Mouse (Mus musculus): ENCODE results near the gene Aldh3a2.

Aldh3a2 gene

DNA sequence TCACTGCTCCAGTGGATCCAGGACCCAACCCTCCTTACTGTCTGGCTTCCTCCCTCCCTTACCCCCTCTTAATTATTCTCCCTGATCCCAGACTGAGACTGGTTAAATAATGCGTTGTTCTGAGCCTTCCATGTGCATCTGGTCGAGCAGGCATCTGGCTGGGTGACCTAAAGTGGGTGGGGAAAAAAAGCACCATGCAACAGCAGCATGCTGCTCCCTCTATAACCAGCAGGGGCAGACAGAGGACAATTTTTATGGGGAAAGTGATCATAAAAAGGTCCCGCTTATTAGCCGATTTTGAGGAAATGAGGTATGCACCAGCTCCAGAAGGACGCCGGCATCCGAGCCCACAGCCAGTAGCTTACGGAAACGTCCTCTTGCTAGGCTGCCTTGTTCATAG lies 35.9 kb downstream of the Aldh3a2 start:
- Histone ChIP-seq H3K27me3 (ENCODE audit: insufficient read depth, low read length) (0 out of 2 replicates have a peak, but pooled peaks cover 2% of the 10 kb centered on the region), H3K36me3 (ENCODE audit: insufficient read depth, low read length) (no peaks in the 10 kb centered on the region), H3K4me1 (replicated peaks; ENCODE audit: low read depth, low read length) (peaks cover 10% of the 10 kb centered on the region), H3K9me3 (ENCODE audit: low read length) (no peaks in the 10 kb centered on the region), H3K4me3 (replicated peaks; ENCODE audit: low read length) (no peak overlapping the region)
- TF ChIP-seq POU5F1 (IDR thresholded peaks at IDR 0.05; ENCODE audit: borderline replicate concordance, low read length) (no peak), NANOG (IDR thresholded peaks at IDR 0.05; ENCODE audit: borderline replicate concordance, low read length) (no peak), CTCF (conservative IDR thresholded peaks at IDR 0.05; ENCODE audit: low read length) (peak; percentile 78)

DNA sequence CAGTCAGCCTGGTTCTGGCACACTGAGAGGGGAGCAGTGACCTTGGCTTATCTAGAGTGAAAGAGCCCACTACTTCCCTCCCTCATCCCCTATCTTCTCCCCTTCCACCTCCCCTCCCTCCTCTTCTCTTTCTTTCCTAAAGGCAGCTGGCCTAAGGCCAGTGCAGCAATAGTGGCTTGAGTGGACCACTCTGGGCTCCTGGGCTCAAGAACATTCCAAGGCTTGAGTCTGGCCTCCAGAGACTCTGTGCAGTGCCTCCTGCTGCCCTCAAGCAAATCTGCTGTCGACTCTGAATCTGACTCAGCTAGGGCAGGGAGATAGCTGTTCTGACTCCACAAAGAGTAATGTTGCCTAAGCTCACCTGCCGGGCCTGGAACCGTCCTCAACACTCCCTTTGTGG lies 38.9 kb downstream of the Aldh3a2 start:
- Histone ChIP-seq H3K36me3 (ENCODE audit: insufficient read depth, low read length) (no peaks in the 10 kb centered on the region), H3K27me3 (ENCODE audit: insufficient read depth, low read length) (0 out of 2 replicates have a peak, but pooled peaks cover 2% of the 10 kb centered on the region), H3K9me3 (ENCODE audit: low read length) (no peaks in the 10 kb centered on the region), H3K4me1 (replicated peaks; ENCODE audit: low read depth, low read length) (peaks cover 39% of the 10 kb centered on the region), H3K4me3 (replicated peaks; ENCODE audit: low read length) (no peak overlapping the region)
- TF ChIP-seq POU5F1 (IDR thresholded peaks at IDR 0.05; ENCODE audit: borderline replicate concordance, low read length), result no peak
- TF ChIP-seq CTCF (conservative IDR thresholded peaks at IDR 0.05; ENCODE audit: low read length), result no peak
- TF ChIP-seq NANOG (IDR thresholded peaks at IDR 0.05; ENCODE audit: borderline replicate concordance, low read length), result no peak

DNA sequence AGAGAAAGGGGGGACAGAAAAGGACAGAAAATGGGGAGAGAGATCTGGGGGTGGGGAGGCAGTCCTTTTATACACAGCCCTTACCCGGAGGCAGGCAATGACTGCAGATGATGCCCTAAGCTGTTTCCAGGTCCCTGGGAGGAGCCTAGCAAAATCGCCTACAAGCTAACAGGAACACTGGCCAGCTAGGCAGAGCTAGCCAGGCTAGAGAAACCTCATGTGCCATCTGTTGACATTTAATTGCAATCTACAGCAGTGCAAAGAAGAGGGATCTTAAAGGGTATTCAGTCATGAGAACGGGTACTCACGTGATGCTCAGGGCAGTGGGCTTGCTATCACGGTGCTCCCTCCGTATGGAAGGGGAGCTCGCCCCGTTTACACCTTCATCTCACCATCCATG lies 39.4 kb downstream of the Aldh3a2 start:
- Histone ChIP-seq H3K9me3 (ENCODE audit: low read length) (no peaks in the 10 kb centered on the region), H3K4me1 (replicated peaks; ENCODE audit: low read depth, low read length) (peaks cover 40% of the 10 kb centered on the region), H3K4me3 (replicated peaks; ENCODE audit: low read length) (no peak overlapping the region), H3K36me3 (ENCODE audit: insufficient read depth, low read length) (no peaks in the 10 kb centered on the region), H3K27me3 (ENCODE audit: insufficient read depth, low read length) (0 out of 2 replicates have a peak, but pooled peaks cover 2% of the 10 kb centered on the region)
- no peak for TF ChIP-seq NANOG (IDR thresholded peaks at IDR 0.05; ENCODE audit: borderline replicate concordance, low read length)
- no peak for TF ChIP-seq CTCF (conservative IDR thresholded peaks at IDR 0.05; ENCODE audit: low read length)

DNA sequence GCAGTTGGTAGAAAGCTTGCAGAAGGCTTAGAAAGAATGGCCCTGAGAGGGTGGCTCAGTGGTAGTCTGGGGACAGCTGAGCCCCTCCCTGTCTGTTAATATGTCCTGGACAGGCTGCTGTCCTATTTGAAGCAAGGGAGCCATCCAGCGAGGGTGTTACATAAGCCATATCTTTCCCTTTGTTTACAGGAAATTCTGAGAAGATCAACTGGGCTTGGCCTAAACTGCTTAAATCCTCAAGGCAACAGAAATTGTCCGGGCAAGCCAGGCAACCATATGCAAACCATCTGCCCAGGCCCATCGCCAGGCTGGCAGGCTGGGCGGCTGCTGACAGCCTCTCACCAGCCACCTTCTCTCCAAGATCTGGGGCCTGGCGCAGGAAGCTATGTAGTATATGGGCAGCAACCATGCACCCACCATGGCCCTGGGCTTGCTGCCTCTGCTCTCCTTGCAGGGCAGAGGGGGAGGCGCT lies 41.3 kb downstream of the Aldh3a2 start:
- Histone ChIP-seq H3K27me3 (ENCODE audit: insufficient read depth, low read length) (no peaks in the 10 kb centered on the region), H3K9me3 (ENCODE audit: low read length) (no peaks in the 10 kb centered on the region), H3K4me3 (replicated peaks; ENCODE audit: low read length) (no peak overlapping the region), H3K4me1 (replicated peaks; ENCODE audit: low read depth, low read length) (peaks cover 35% of the 10 kb centered on the region), H3K36me3 (ENCODE audit: insufficient read depth, low read length) (no peaks in the 10 kb centered on the region)
- TF ChIP-seq NANOG (IDR thresholded peaks at IDR 0.05; ENCODE audit: borderline replicate concordance, low read length) (no peak), POU5F1 (IDR thresholded peaks at IDR 0.05; ENCODE audit: borderline replicate concordance, low read length) (no peak), CTCF (conservative IDR thresholded peaks at IDR 0.05; ENCODE audit: low read length) (no peak)

DNA sequence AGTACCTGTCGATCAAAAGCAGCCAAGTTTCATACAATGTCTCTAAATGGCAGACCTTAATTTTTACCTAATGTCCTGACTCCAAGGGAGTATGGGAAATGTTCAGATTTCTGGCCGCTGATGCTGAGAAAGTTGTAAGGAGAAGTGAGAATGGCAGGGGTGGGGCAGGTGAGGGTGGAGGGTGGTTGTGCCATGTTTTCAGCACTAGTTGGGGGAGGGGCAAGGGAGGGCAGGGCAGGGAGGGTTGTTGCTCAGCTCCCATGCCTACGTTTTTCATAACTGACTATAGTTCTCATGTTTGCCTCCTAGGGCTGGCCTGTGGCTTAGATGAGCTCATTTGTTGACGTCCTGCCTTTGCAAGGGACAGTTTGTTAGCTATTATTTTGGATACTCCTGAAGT lies 41.8 kb downstream of the Aldh3a2 start:
- Histone ChIP-seq H3K4me1 (replicated peaks; ENCODE audit: low read depth, low read length) (peaks cover 37% of the 10 kb centered on the region), H3K27me3 (ENCODE audit: insufficient read depth, low read length) (no peaks in the 10 kb centered on the region), H3K4me3 (replicated peaks; ENCODE audit: low read length) (no peak overlapping the region), H3K36me3 (ENCODE audit: insufficient read depth, low read length) (no peaks in the 10 kb centered on the region), H3K9me3 (ENCODE audit: low read length) (no peaks in the 10 kb centered on the region)
- TF ChIP-seq NANOG (IDR thresholded peaks at IDR 0.05; ENCODE audit: borderline replicate concordance, low read length) (no peak), POU5F1 (IDR thresholded peaks at IDR 0.05; ENCODE audit: borderline replicate concordance, low read length) (no peak), CTCF (conservative IDR thresholded peaks at IDR 0.05; ENCODE audit: low read length) (no peak)

DNA sequence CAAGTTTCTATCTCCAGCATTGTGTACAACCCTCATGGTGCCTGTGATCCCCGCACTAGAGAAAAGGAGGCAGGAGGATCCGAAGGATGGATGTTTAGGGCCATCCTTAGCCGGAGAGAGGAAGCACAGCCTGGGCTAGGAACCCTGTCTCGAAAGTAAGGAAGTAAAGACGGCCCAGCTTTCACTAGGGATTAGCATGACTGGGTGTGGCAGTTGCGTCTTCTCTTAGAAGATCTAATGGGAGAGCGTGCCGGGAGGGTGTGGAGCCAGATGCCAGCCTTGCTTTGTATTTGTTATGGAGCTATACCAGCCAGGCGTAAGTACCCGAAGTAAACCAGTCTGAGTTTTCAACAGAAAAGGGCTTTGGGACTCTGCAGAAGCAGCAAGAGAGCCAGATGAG lies 42.4 kb downstream of the Aldh3a2 start:
- peaks cover 41% of the 10 kb centered on the region for H3K4me1 ChIP-seq (replicated peaks; ENCODE audit: low read depth, low read length)
- H3K27me3 ChIP-seq (ENCODE audit: insufficient read depth, low read length), result no peaks in the 10 kb centered on the region
- H3K9me3 ChIP-seq (ENCODE audit: low read length), result no peaks in the 10 kb centered on the region
- H3K36me3 ChIP-seq (ENCODE audit: insufficient read depth, low read length), result no peaks in the 10 kb centered on the region
- H3K4me3 ChIP-seq (replicated peaks; ENCODE audit: low read length), result 0 out of 2 replicates have a peak overlapping the region, but pooled peaks have one; percentile 3
- TF ChIP-seq POU5F1 (IDR thresholded peaks at IDR 0.05; ENCODE audit: borderline replicate concordance, low read length), result no peak
- TF ChIP-seq CTCF (conservative IDR thresholded peaks at IDR 0.05; ENCODE audit: low read length), result no peak
- TF ChIP-seq NANOG (IDR thresholded peaks at IDR 0.05; ENCODE audit: borderline replicate concordance, low read length), result no peak

DNA sequence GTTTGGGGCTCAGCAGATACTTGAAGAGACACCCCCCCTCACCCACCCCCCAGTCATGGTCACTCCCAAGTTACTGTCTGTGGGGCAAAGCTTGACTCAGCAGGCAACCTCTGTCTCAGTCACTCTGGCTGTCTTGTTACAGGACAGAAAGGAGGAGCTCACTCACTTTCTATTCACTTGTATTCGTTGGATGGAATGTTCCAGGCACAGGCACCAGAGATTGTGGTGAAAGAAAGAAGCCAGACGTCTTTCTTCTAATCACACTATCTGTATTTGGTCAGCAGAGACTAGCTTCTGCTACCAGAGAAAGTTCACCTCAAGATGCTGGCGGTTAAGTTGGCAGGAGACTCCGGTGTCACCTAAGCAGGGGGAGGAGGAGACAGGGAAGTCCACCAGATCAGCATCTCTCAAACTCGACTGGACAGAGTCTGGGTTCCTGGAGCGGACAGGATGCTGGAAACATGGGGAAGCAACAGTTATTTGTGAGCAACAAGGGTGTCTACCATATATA lies 43.0 kb downstream of the Aldh3a2 start:
- Histone ChIP-seq H3K27me3 (ENCODE audit: insufficient read depth, low read length) (no peaks in the 10 kb centered on the region), H3K36me3 (ENCODE audit: insufficient read depth, low read length) (no peaks in the 10 kb centered on the region), H3K4me1 (replicated peaks; ENCODE audit: low read depth, low read length) (peaks cover 41% of the 10 kb centered on the region), H3K4me3 (replicated peaks; ENCODE audit: low read length) (no peak overlapping the region), H3K9me3 (ENCODE audit: low read length) (no peaks in the 10 kb centered on the region)
- TF ChIP-seq NANOG (IDR thresholded peaks at IDR 0.05; ENCODE audit: borderline replicate concordance, low read length), result no peak
- no peak for TF ChIP-seq CTCF (conservative IDR thresholded peaks at IDR 0.05; ENCODE audit: low read length)
- TF ChIP-seq POU5F1 (IDR thresholded peaks at IDR 0.05; ENCODE audit: borderline replicate concordance, low read length), result no peak

DNA sequence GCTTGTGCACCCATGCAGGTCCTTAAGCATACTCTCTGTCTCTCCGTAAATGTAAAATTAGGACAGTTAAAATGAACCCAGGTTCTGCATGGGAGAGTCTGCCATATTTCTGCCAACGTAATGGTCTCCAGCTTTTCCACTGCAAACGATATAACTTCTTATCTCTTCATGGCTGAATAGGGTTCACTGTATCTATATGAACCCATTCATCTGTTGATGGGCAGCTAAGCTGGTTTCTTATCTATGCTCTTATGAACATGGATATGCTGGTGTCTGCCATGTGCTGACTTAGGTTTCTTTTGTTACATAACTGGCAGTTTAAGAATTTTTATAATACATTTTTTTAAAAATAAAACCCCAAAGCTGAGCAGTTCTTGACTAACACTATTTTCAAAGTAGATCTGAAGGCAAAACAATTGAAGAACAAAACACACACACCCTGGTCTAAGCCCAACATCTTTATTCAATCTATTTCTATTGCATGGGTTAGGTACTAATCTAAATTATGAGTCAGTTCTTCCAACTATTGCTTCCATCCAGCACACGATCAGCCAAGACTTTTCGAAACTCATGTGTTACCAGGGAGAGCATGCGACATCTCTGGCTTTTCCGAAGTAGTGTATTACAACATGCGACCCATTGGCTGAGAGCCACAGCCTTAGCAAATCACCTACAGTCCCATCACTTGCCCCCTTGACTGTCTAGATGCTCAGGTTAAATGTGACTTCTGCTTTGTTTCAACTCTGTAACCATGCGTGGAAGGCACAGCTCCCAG lies 44.1 kb downstream of the Aldh3a2 start:
- Histone ChIP-seq H3K27me3 (ENCODE audit: insufficient read depth, low read length) (peaks cover 4% of the 10 kb centered on the region; the same call in 1 of the 2 replicates), H3K9me3 (ENCODE audit: low read length) (no peaks in the 10 kb centered on the region), H3K4me3 (replicated peaks; ENCODE audit: low read length) (no peak overlapping the region), H3K36me3 (ENCODE audit: insufficient read depth, low read length) (no peaks in the 10 kb centered on the region), H3K4me1 (replicated peaks; ENCODE audit: low read depth, low read length) (peaks cover 41% of the 10 kb centered on the region)
- no peak for TF ChIP-seq POU5F1 (IDR thresholded peaks at IDR 0.05; ENCODE audit: borderline replicate concordance, low read length)
- no peak for TF ChIP-seq CTCF (conservative IDR thresholded peaks at IDR 0.05; ENCODE audit: low read length)
- TF ChIP-seq NANOG (IDR thresholded peaks at IDR 0.05; ENCODE audit: borderline replicate concordance, low read length), result no peak

Data from E14TG2a.4 (cell line).